Mouse (Mus musculus): Measurements from ENCODE around the gene Cptp.

GRCm38 (mm10) chr4:155861787-155862186 is 7.5 kb downstream of the Cptp start:
- TF ChIP-seq POLR2A (IDR thresholded peaks at IDR 0.05; ENCODE audit: low read depth, low read length) (no peak), CTCF (IDR thresholded peaks at IDR 0.05; ENCODE audit: extremely low read depth, insufficient read length, insufficient replicate concordance, low read depth, low read length) (no peak)

All from small intestine, adult 2 months (tissue).